Mouse (Mus musculus) megakaryocyte, embryonic 14.5 days (primary cell): ENCODE measurements around the gene Abat. TPM values are rescaled to one million over a fixed set of nuclear protein-coding genes. Genes with fewer than 3 reads are reported as not detected.

Experiments used
- H3K27me3 ChIP-seq: replicated peaks from 2 replicates; pipeline ENCODE3; 2012; ENCODE audit warnings: inconsistent platforms
- H3K36me3 ChIP-seq: replicated peaks from 2 replicates; pipeline ENCODE3; 2012; ENCODE audit warnings: low read length, inconsistent platforms, mixed read lengths
- H3K4me1 ChIP-seq: 2 replicates; pipeline ENCODE4 v1.6.1; 2012; ENCODE audit warnings: inconsistent platforms
- H3K4me3 ChIP-seq: replicated peaks from 2 replicates; pipeline ENCODE3; 2012; ENCODE audit warnings: moderate library complexity, mild to moderate bottlenecking, inconsistent platforms
- H3K9me3 ChIP-seq: 2 replicates; pipeline ENCODE4 v1.6.1; 2012; ENCODE audit warnings: inconsistent platforms
- FLI1 ChIP-seq: IDR thresholded peaks from 2 replicates; pipeline ENCODE4 v1.6.1; 2012; ENCODE audit warnings: low read length, inconsistent platforms, mixed read lengths
- GATA1 ChIP-seq: IDR thresholded peaks from 3 replicates; pipeline ENCODE4 v1.6.1; 2012; ENCODE audit warnings: mixed read lengths, low read length, inconsistent platforms, borderline replicate concordance
- polyA plus RNA-seq: library from polyadenylated mRNA; stranded (reverse); fragments of >175 nt; gene quantifications from 2 replicates; pipeline ENCODE4 v1.2.3, GENCODE M21; 2012; ENCODE audit warnings: low replicate concordance; ENCODE audit not compliant: insufficient read depth

Abat gene
- polyA plus RNA-seq, 1 experiment, result 0.07 TPM

DNA sequence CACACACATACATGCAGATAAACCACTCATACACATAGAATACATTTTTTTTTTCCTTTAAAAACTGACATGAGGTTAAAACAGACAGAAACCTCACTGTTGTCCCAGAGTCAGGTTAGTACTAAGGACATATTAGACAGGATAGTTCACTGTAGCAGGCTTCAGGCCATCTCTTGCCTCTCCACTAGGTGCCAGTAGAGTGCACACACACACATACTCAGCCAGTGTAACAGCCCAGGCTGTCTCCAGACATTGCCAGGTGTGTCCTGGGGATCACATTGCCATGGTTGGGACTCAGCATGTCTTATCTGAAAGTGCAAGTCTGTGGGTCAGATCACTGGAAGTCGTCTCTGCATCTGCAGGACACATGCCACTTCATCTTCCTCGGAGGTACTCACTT, 130.6 kb downstream of the Abat start:
- Histone ChIP-seq H3K4me3 (no peak overlapping the region), H3K9me3 (no peaks in the 10 kb centered on the region), H3K36me3 (peaks cover 92% of the 10 kb centered on the region), H3K27me3 (no peaks in the 10 kb centered on the region), H3K4me1 (peaks cover 47% of the 10 kb centered on the region)
- TF ChIP-seq GATA1, result no peak
- no peak for TF ChIP-seq FLI1

DNA sequence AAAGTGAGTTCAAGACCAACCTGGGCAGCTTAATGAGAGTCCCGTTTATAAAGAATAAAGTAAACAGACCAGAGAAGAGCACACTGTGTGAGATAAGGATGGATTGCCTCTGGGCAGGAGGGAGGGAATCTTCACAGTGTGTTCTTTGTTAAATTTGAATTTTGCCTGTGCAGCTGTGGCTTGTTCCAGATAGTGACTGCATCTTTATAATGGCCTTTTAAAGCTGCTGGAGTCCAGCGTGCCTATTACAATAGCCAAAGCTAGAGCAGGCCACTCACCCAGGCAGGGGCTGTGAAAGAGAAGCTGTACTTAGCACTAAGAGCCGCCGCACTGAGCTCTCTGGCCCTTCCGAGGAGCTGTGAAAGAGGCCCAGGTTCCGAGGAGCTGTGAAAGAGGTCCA, 132.3 kb downstream of the Abat start:
- H3K9me3 ChIP-seq, result no peaks in the 10 kb centered on the region
- H3K4me3 ChIP-seq, result no peak overlapping the region

DNA sequence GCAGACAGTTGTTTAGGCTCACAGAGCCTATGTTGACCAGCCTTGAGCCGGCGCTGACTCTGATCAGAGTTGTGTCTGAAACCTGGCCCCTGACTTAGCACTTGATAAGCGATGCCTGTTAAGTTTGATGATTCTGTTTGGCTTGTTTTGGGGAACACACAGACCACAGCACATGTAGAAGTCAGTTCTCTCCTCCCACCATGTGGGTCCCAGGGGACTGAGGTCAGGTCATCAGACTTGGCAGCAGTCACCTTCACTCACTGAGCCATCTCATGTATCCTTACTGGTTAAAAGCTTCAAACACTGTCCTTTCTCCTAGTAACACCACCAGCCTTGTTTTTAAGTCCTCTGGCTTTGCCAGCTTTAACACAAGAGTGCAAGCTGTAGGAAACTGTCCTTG, 136.8 kb downstream of the Abat start:
- Histone ChIP-seq H3K4me1 (peaks cover 26% of the 10 kb centered on the region), H3K36me3 (peaks cover 99% of the 10 kb centered on the region)
- TF ChIP-seq FLI1, result no peak

More for the DNA sequence above, 132.3 kb downstream of the Abat start:
- no peak for TF ChIP-seq GATA1
- no peak for TF ChIP-seq FLI1
- H3K36me3 ChIP-seq, result peaks cover 99% of the 10 kb centered on the region
- peaks cover 34% of the 10 kb centered on the region for H3K4me1 ChIP-seq
- no peaks in the 10 kb centered on the region for H3K27me3 ChIP-seq

DNA sequence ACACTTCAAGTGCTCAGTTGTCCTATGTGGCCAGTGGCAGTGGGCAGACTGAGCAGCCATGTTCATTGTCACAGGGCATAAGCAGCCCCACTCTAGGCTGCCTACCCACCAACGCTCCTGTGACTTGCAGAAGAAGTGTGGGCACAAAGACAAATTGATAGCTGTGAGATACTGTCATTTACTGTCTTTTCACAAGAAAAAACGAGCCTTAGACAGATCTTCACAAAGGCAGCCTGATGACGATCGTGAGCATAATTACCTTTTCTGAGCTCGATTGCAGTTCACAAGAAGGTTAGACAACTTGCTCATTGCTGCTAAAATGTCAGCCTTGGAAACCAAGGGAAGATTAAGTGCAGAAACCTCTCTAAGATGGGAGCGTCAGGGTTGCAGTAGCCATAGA, 141.9 kb downstream of the Abat start:
- Histone ChIP-seq H3K4me3 (no peak overlapping the region), H3K27me3 (no peaks in the 10 kb centered on the region), H3K36me3 (peaks cover 98% of the 10 kb centered on the region), H3K4me1 (peaks cover 54% of the 10 kb centered on the region), H3K9me3 (no peaks in the 10 kb centered on the region)
- TF ChIP-seq FLI1 (no peak), GATA1 (no peak)

More for the DNA sequence above, 136.8 kb downstream of the Abat start:
- no peaks in the 10 kb centered on the region for H3K9me3 ChIP-seq
- H3K4me3 ChIP-seq, result no peak overlapping the region
- H3K27me3 ChIP-seq, result no peaks in the 10 kb centered on the region

DNA sequence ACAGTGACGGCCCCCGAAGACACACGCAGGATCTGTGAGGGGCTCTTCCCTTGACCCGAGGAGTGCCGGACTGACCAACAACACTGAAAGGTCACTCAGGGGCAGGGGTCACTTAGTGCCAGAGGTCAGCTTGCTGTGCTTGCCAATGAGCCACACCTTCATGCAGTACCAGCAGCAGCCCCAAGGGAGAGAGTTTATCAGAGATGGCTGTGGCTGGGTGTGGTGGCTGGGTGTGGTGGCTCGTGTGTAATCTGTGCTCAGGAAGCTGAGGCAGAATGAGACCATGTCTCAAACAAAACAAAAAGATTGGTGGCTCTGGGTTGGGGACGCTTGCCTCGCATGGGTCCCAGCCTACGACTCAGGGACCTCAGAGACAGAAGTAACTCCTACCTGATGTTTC, 142.4 kb downstream of the Abat start:
- Histone ChIP-seq H3K9me3 (no peaks in the 10 kb centered on the region), H3K4me1 (peaks cover 59% of the 10 kb centered on the region), H3K4me3 (no peak overlapping the region), H3K27me3 (no peaks in the 10 kb centered on the region), H3K36me3 (peaks cover 98% of the 10 kb centered on the region)
- TF ChIP-seq FLI1 (no peak), GATA1 (no peak)

DNA sequence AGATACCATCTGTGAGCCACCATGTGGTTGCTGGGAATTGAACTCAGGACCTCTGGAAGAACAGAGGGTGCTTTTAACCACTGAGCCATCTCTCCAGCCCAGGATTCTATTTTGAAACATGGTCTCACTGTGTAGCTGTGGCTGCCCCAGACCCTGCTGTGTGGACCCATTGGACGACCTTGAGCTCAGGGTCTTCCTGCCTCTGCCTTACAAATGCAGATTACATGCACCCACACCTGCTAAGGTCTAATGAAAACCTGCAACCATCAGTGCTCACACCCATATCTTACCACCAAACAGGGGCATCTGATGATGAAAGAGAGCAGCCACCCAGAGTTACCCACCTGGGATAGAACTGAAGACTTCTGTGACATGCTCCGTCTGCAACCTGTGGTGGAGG, 143.0 kb downstream of the Abat start:
- peaks cover 96% of the 10 kb centered on the region for H3K36me3 ChIP-seq

DNA sequence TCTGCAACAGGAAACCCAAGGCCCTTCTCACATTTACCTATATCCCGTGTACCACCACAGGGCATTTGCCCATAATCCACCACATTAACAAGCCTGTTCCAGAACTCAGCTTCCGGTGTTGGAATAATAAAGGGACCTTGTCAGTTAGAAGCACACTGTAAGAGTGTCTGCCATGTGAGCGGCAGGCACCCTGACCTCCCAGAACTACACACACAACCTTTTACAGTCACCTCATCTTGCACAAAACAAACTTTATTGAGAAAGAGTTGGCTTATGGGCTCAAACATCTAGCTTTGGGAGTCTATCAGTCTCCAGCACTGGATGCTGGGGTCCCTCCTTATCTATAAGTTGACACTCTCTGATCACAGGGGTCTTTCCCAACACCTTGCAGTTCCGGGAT, 145.1 kb downstream of the Abat start:
- no peak for TF ChIP-seq GATA1
- TF ChIP-seq FLI1, result no peak
- Histone ChIP-seq H3K4me1 (peaks cover 86% of the 10 kb centered on the region), H3K27me3 (no peaks in the 10 kb centered on the region), H3K9me3 (no peaks in the 10 kb centered on the region), H3K36me3 (peaks cover 95% of the 10 kb centered on the region), H3K4me3 (no peak overlapping the region)

More for the DNA sequence above, 143.0 kb downstream of the Abat start:
- no peaks in the 10 kb centered on the region for H3K9me3 ChIP-seq
- no peaks in the 10 kb centered on the region for H3K27me3 ChIP-seq
- H3K4me1 ChIP-seq, result peaks cover 65% of the 10 kb centered on the region
- no peak for TF ChIP-seq GATA1
- TF ChIP-seq FLI1, result no peak
- peak overlapping the region; percentile 6 for H3K4me3 ChIP-seq

DNA sequence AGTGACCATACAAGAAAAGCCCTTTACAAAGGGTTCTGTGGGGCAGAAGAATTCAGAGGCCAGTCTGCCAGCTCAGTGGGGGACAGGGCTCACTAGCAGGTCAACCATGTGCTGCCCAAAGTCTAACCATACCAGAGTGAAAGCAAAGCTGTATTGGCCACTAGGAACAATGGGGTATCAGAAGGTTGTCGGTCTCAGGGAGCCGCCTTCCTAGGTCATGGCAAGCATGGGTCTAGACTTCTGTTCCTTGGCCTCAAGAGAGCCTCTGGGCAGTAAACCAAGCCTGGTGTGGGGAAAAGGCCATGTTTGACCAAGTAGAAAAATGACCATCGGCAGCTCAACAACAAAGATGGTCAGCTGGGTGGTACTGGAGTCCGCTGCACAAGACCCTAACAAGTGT, 145.5 kb downstream of the Abat start:
- no peak for TF ChIP-seq GATA1
- no peak for TF ChIP-seq FLI1
- no peaks in the 10 kb centered on the region for H3K27me3 ChIP-seq
- peaks cover 91% of the 10 kb centered on the region for H3K4me1 ChIP-seq
- H3K4me3 ChIP-seq, result no peak overlapping the region
- H3K9me3 ChIP-seq, result no peaks in the 10 kb centered on the region
- peaks cover 95% of the 10 kb centered on the region for H3K36me3 ChIP-seq

DNA sequence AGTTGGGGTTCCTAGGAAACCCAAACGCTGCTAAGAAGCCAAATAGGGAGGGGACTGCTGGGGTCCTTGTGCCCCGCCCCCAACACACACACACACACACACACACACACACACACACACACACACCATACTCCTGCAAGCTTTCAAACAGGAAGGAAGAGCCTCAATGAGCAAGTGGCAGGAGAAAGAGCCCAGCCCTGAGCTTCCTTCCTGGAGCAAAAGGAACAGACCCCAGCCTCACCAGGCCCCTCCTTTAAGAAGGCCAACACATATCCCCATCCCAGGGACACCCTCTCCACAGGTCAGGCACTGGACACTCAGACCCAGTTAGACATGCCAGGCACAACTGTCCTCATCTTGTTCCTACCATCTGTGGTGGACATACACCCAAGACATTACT, 149.8 kb downstream of the Abat start:
- peaks cover 80% of the 10 kb centered on the region for H3K4me1 ChIP-seq

DNA sequence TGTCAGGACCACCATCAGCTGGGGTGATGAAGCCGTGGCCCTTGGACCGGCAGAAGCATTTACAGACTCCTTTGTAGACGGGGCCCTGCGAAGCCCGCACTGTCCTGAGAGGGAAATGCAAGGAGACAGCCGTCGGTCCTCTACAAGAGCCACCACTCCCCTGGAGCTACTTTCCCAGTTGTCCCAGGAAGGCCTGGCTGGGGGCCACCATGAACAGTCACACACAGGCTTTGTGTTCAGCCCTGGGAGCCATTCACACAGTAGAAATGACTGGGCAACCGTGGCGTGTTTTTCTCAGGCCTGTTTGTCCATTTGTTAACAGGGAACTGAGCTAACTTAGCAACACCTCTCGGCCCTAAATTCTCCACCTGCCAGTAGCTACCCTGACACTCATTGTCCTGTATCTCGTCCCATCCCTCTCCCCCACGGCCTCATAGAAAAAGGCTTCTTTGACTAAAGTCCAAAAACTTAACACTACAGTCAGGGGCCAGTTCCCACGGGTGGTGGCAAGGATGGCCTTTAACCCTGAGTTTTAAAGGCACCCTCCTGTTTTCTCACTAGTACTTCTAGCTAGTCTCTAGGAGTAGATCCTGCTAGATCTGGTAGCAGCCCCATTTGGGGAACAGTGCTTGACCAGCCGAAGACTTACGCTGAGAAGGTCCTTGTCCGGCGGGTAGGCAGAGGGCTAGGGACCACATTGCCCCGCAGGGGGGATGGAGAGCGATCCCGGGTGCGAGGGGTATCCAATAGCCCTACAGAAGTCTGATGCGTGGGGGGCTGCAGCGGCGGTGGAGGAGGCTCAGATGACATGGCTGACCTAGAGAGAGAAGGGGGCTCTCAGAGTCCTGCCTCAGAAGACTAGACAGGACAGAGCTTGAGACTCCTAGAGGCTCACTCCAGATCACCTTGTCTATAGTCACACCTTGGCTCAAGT, 150.6 kb downstream of the Abat start:
- no peaks in the 10 kb centered on the region for H3K9me3 ChIP-seq
- no peak for TF ChIP-seq GATA1
- TF ChIP-seq FLI1, result no peak
- no peak overlapping the region for H3K4me3 ChIP-seq
- H3K27me3 ChIP-seq, result no peaks in the 10 kb centered on the region
- H3K36me3 ChIP-seq, result peaks cover 67% of the 10 kb centered on the region
- H3K4me1 ChIP-seq, result peaks cover 81% of the 10 kb centered on the region

More for the DNA sequence above, 149.8 kb downstream of the Abat start:
- Histone ChIP-seq H3K27me3 (no peaks in the 10 kb centered on the region), H3K9me3 (no peaks in the 10 kb centered on the region), H3K36me3 (peaks cover 71% of the 10 kb centered on the region), H3K4me3 (no peak overlapping the region)
- no peak for TF ChIP-seq FLI1
- no peak for TF ChIP-seq GATA1
